Mouse (Mus musculus) lung, adult 2 months (tissue): ENCODE data around the gene Gphn.

Experiments
- CTCF ChIP-seq: fragments of 200-500 bp; IDR thresholded peaks from 2 replicates; pipeline ENCODE4 v1.5.1; 2011; ENCODE audit warnings: mild to moderate bottlenecking, low read length, control low read depth; ENCODE audit not compliant: insufficient read depth
- POLR2A ChIP-seq: fragments of 200-500 bp; IDR thresholded peaks from 2 replicates; pipeline ENCODE4 v1.6.1; 2011; ENCODE audit warnings: low read depth, mild to moderate bottlenecking, control low read depth, low read length, borderline replicate concordance; ENCODE audit errors: extremely low read depth

GRCm38 (mm10) chr12:78209856-78210255 is 16.3 kb upstream of the Gphn start:
- no peak for TF ChIP-seq CTCF
- TF ChIP-seq POLR2A: no peak
